Mouse (Mus musculus): ENCODE measurements at regions not wholly inside any gene's neighbourhood (a gene's known extent, or its start where the extent isn't known, plus 50 kb on each side); places are given as distances from the start of the nearest gene placed in this dataset.

DNA sequence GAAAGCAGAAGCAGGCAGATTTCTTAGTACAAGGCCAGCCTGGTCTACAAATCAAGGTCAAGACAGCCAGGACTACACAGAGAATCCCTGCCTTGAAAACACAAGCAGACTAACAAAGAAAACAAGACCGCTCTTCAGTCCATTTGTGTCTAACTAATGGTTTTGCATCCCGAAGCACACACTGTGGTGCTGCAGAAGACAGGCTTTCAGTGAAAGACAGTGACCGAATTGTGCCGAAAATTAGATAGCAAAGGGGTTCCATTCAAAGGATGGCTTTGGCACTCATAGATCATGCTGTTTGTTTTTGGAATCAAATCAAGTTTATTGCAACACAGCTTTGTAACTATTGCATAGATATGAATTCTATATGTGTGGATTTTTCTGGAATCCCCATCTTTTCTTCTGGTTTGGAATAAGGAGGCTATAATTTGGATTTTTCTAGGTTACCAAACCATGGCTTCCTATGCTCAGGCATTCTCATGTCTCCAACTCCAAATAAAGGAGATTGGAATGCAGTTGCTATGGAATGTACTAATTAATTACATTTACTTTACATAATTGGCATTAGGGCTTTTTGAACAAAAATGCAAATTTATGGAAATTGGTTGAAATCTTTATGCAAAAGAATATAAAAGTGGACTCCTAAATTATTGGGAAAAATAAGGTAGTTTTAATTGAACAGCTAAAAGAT, 364.9 kb downstream of the Ppargc1a start:
- Histone ChIP-seq H3K4me1 (ENCODE audit: control insufficient read depth, insufficient read depth, low read length) (no peaks in the 10 kb centered on the region), H3K27ac (ENCODE audit: insufficient read depth, low read length) (no peak overlapping the region), H3K4me3 (replicated peaks; ENCODE audit: insufficient read depth, low read depth, low read length) (no peak overlapping the region), H3K27me3 (ENCODE audit: control insufficient read depth, insufficient read depth, low read length) (no peaks in the 10 kb centered on the region)
- no peak for TF ChIP-seq POLR2A (IDR thresholded peaks at IDR 0.05; ENCODE audit: borderline replicate concordance, insufficient read depth, low read length)
- DNase-seq, result no peak
- WGBS, result 46% methylated on average over 4 of the region's 4 CpGs

DNA sequence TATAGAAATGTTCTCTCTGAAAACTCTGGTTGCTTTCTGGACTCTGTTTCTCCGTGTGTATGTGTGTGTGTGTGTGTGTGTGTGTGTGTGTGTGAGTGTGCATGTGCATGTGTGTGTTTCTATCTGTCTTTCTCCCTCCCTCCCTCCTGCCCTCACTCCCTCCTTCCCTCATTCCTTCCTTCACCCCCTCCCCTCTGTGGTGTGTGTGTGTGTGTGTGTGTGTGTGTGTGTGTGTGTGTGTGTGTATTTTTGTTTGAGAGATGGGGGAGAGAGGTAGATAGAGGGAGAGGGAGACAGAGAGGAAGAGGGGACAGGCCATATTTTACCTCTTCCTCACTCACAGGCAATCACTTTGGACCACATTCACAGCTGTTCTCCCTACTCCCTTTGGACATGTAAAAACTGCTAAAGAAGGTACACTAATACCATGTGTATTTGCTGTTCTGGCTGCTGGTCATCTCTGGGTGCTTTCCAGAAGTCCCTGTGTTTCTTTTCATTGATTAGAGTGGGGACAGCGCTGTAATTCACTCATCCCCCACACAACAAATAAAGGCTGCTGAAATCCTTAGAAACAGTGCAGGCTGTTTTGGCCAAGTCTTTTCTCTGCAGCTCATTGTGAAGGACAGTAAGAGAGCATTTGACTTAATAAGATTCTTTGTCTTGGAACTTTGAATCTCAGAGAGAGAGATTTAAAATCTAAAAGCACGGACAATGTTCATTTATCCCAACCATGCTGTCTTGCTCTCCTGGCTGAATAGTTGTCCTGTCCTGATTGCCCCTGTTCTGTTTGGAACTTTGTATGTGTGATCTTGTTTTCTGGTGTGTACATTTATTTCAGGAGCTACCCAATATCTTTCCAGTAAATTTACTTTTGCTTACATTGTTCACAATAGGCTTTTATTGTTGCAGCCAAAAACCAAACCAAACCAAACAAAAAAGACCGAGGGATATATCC, 370.9 kb downstream of the Ppargc1a start:
- no peak for DNase-seq
- Histone ChIP-seq H3K4me3 (replicated peaks; ENCODE audit: insufficient read depth, low read depth, low read length) (no peak overlapping the region), H3K27ac (ENCODE audit: insufficient read depth, low read length) (no peak overlapping the region), H3K27me3 (ENCODE audit: control insufficient read depth, insufficient read depth, low read length) (no peaks in the 10 kb centered on the region), H3K4me1 (ENCODE audit: control insufficient read depth, insufficient read depth, low read length) (no peaks in the 10 kb centered on the region)
- no peak for TF ChIP-seq CTCF (IDR thresholded peaks at IDR 0.05; ENCODE audit: borderline replicate concordance, insufficient read depth, low read depth, low read length)
- TF ChIP-seq POLR2A (IDR thresholded peaks at IDR 0.05; ENCODE audit: borderline replicate concordance, insufficient read depth, low read length), result no peak
- 37% methylated on average over 4 of the region's 4 CpGs for WGBS

DNA sequence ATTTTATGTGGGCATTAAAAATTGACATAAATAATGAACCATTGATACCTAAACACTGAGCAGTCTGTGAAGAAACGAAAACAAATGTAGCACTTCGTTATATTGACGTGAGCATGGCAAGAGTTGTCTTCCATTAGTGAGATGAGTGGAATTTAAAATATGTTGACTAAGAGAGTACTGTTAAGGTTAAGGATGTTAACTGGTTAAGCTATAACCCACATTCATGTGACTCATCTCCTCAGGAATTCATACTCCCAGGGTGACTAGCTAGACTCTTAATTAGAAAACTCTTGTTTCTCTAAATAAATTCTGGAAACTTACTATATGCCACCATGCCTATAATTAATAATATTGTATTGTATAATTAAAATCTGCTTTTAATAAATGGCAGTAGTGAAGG, 376.9 kb downstream of the Ppargc1a start:
- no peaks in the 10 kb centered on the region for H3K4me1 ChIP-seq (ENCODE audit: control insufficient read depth, insufficient read depth, low read length)
- DNase-seq, result no peak
- no peak overlapping the region for H3K27ac ChIP-seq (ENCODE audit: insufficient read depth, low read length)
- no peaks in the 10 kb centered on the region for H3K27me3 ChIP-seq (ENCODE audit: control insufficient read depth, insufficient read depth, low read length)
- TF ChIP-seq CTCF (IDR thresholded peaks at IDR 0.05; ENCODE audit: borderline replicate concordance, insufficient read depth, low read depth, low read length) (no peak), POLR2A (IDR thresholded peaks at IDR 0.05; ENCODE audit: borderline replicate concordance, insufficient read depth, low read length) (no peak)
- no peak overlapping the region for H3K4me3 ChIP-seq (replicated peaks; ENCODE audit: insufficient read depth, low read depth, low read length)
- WGBS, result 87% methylated on average over 3 of the region's 3 CpGs

DNA sequence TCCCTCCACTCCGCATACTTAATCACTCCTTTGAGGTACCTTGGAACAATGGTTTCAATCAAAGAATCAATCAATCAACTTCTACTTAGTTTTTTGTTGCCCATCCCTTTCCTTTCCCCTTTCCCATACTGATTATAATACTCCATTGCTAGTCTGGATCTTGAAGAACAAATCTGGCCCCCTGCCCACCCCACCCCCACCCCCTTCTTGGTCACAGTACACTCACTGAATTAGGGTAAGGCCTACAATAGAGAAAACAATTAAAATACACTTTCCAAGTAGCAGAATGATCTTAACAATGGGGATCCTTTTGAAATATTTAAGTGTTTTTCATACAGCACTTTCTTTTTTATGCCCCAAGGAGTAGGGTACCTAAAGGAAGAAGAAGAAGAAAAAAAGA, 397.7 kb downstream of the Ppargc1a start:
- Histone ChIP-seq H3K4me1 (ENCODE audit: control insufficient read depth, insufficient read depth, low read length) (no peaks in the 10 kb centered on the region), H3K27me3 (ENCODE audit: control insufficient read depth, insufficient read depth, low read length) (no peaks in the 10 kb centered on the region), H3K27ac (ENCODE audit: insufficient read depth, low read length) (no peak overlapping the region), H3K4me3 (replicated peaks; ENCODE audit: insufficient read depth, low read depth, low read length) (no peak overlapping the region)
- 81% methylated on average over 1 of the region's 1 CpGs for WGBS
- TF ChIP-seq POLR2A (IDR thresholded peaks at IDR 0.05; ENCODE audit: borderline replicate concordance, insufficient read depth, low read length), result no peak
- TF ChIP-seq CTCF (IDR thresholded peaks at IDR 0.05; ENCODE audit: borderline replicate concordance, insufficient read depth, low read depth, low read length), result no peak
- DNase-seq, result no peak

DNA sequence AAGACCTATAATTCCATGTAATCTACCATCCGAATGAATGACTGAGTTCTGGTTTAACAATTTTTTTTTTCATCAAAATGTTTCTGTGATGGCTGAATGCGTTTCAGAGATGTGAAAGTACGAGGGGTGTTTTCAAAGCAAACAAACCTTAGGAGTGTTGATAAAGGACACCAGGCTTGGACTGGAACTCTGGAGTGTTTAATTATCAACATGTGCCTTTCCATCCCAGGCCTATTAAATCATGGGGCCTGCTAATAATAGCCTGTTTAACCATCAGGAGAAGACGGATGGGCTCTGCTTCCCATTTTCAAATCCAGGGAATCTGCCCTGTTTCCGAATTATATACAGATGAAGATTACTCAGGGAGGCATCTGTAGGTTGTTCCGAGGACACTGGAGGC, 399.3 kb downstream of the Ppargc1a start:
- Histone ChIP-seq H3K4me3 (replicated peaks; ENCODE audit: insufficient read depth, low read depth, low read length) (no peak overlapping the region), H3K27ac (ENCODE audit: insufficient read depth, low read length) (no peak overlapping the region), H3K4me1 (ENCODE audit: control insufficient read depth, insufficient read depth, low read length) (no peaks in the 10 kb centered on the region), H3K27me3 (ENCODE audit: control insufficient read depth, insufficient read depth, low read length) (no peaks in the 10 kb centered on the region)
- DNase-seq, result no peak
- TF ChIP-seq CTCF (IDR thresholded peaks at IDR 0.05; ENCODE audit: borderline replicate concordance, insufficient read depth, low read depth, low read length), result no peak
- TF ChIP-seq POLR2A (IDR thresholded peaks at IDR 0.05; ENCODE audit: borderline replicate concordance, insufficient read depth, low read length), result no peak
- 78% methylated on average over 6 of the region's 6 CpGs for WGBS

DNA sequence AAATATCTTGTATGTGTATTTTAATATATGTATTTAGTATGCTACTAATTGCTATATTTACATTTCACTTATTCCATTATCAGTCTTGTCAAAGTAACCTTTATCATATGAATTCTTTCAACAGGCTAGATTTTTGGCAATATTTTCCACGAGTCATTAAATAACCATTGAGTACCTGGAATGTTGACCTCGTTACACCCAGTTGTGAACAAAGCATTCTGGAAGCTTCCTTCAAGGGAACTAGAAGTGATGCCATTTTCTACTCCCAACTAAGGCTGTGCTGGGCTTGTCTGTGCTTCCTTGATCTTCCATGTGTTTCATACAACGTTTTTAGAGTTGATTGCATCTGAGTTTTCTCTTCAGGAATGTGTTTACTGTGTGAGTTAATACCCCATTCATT, 410.6 kb downstream of the Ppargc1a start:
- WGBS, result 48% methylated on average over 3 of the region's 3 CpGs
- no peaks in the 10 kb centered on the region for H3K4me1 ChIP-seq (ENCODE audit: control insufficient read depth, insufficient read depth, low read length)
- no peak for DNase-seq
- no peak overlapping the region for H3K4me3 ChIP-seq (replicated peaks; ENCODE audit: insufficient read depth, low read depth, low read length)
- no peak for TF ChIP-seq CTCF (IDR thresholded peaks at IDR 0.05; ENCODE audit: borderline replicate concordance, insufficient read depth, low read depth, low read length)
- TF ChIP-seq POLR2A (IDR thresholded peaks at IDR 0.05; ENCODE audit: borderline replicate concordance, insufficient read depth, low read length), result no peak
- no peaks in the 10 kb centered on the region for H3K27me3 ChIP-seq (ENCODE audit: control insufficient read depth, insufficient read depth, low read length)
- no peak overlapping the region for H3K27ac ChIP-seq (ENCODE audit: insufficient read depth, low read length)

DNA sequence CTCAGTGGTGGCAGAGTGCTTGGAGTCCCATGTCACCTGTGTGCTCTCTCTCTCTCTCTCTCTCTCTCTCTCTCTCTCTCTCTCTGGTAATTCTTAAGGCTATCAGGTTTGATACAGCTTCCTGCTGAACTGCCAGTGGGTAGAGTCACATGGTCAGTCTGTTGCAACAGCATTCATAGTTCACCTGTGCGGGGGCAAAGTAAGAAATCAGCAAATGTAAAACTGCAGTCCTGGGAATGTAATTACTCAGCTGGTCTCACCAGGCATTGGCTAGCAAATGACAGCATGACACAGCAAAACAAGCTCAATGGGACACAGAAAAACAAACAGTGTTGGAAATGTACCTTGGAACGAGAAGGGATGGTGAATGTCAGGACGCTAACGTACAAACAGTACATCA, 422.7 kb downstream of the Ppargc1a start:
- TF ChIP-seq CTCF (IDR thresholded peaks at IDR 0.05; ENCODE audit: borderline replicate concordance, insufficient read depth, low read depth, low read length), result no peak
- no peak for TF ChIP-seq POLR2A (IDR thresholded peaks at IDR 0.05; ENCODE audit: borderline replicate concordance, insufficient read depth, low read length)
- no peaks in the 10 kb centered on the region for H3K27me3 ChIP-seq (ENCODE audit: control insufficient read depth, insufficient read depth, low read length)
- no peak overlapping the region for H3K27ac ChIP-seq (ENCODE audit: insufficient read depth, low read length)
- no peaks in the 10 kb centered on the region for H3K4me1 ChIP-seq (ENCODE audit: control insufficient read depth, insufficient read depth, low read length)
- no peak overlapping the region for H3K4me3 ChIP-seq (replicated peaks; ENCODE audit: insufficient read depth, low read depth, low read length)
- WGBS, result 83% methylated on average over 4 of the region's 4 CpGs
- DNase-seq, result no peak

DNA sequence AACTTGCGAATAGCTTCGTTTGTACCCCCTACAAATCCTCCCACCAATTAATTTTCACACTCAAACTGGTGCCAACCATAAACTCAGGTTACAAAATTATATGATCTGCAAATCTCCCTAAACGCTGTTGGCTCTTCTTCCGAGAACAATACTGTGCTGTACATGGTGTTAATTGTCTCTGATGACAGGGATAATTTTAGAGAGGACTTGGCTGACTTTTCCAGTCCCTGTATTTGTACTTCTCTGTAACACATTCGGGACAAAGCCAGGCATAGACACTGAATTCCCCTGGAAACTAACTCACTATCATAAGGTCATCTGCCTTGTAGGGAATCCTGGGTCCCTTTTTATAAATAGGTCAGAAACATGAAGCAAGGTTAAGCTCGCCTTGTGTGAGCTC, 442.4 kb downstream of the Ppargc1a start:
- no peak for DNase-seq
- Histone ChIP-seq H3K27me3 (ENCODE audit: control insufficient read depth, insufficient read depth, low read length) (no peaks in the 10 kb centered on the region), H3K4me1 (ENCODE audit: control insufficient read depth, insufficient read depth, low read length) (no peaks in the 10 kb centered on the region), H3K27ac (ENCODE audit: insufficient read depth, low read length) (no peak overlapping the region), H3K4me3 (replicated peaks; ENCODE audit: insufficient read depth, low read depth, low read length) (no peak overlapping the region)
- WGBS, result 63% methylated on average over 6 of the region's 6 CpGs
- no peak for TF ChIP-seq CTCF (IDR thresholded peaks at IDR 0.05; ENCODE audit: borderline replicate concordance, insufficient read depth, low read depth, low read length)
- no peak for TF ChIP-seq POLR2A (IDR thresholded peaks at IDR 0.05; ENCODE audit: borderline replicate concordance, insufficient read depth, low read length)

Data from cerebellum, adult 2 months (tissue).